Mouse (Mus musculus) MEL (cell line): ENCODE data around the gene Aqp11. TPM values are rescaled to one million over a fixed set of nuclear protein-coding genes. Genes with fewer than 3 reads are reported as not detected.

Experiments
- DNase-seq: peaks from one replicate; pipeline ENCODE4 v3.0.0; 2011; ENCODE audit warnings: low read depth, low spot score
- H3K27ac ChIP-seq: 2 replicates; pipeline ENCODE4 v1.5.1; 2012; ENCODE audit warnings: low read depth, mild to moderate bottlenecking, control low read depth, low read length, moderate library complexity; ENCODE audit not compliant: control insufficient read depth
- H3K27me3 ChIP-seq, 2 experiments: fragments of 150-350 bp in 1 of 2; sonication (generic) in 1 of 2; 2 replicates each; pipeline ENCODE4 v1.6.1; 2012; ENCODE audit warnings: low read length in 2 of 2, mild to moderate bottlenecking in 2 of 2, improper control_type of control experiment in 1 of 2, moderate library complexity in 1 of 2; ENCODE audit not compliant: insufficient read depth in 2 of 2, control insufficient read depth in 1 of 2
- H3K36me3 ChIP-seq, 2 experiments: 2 replicates each; pipeline ENCODE4 v1.6.1; 2012 to 2014; ENCODE audit warnings: low read length in 2 of 2, improper control_type of control experiment in 1 of 2, inconsistent platforms in 1 of 2, mild to moderate bottlenecking in 1 of 2; ENCODE audit not compliant: insufficient read depth in 2 of 2, control insufficient read depth in 1 of 2
- H3K4me1 ChIP-seq, 2 experiments: fragments of 150-350 bp in 1 of 2; sonication (generic) in 1 of 2; 2 replicates each; pipeline ENCODE4 v1.6.1; 2012; ENCODE audit warnings: low read length in 2 of 2, improper control_type of control experiment in 1 of 2, mild to moderate bottlenecking in 1 of 2; ENCODE audit not compliant: insufficient read depth in 2 of 2, control insufficient read depth in 1 of 2
- H3K4me3 ChIP-seq, 2 experiments: fragments of 150-350 bp in 1 of 2; sonication (generic) in 1 of 2; 2 replicates each; pipeline ENCODE4 v1.5.1; 2012; ENCODE audit warnings: low read depth in 2 of 2, low read length in 2 of 2, mild to moderate bottlenecking in 2 of 2, moderate library complexity in 2 of 2, control low read depth in 1 of 2, improper control_type of control experiment in 1 of 2; ENCODE audit not compliant: control insufficient read depth in 1 of 2, insufficient read depth in 1 of 2
- H3K79me2 ChIP-seq: 2 replicates; pipeline ENCODE4 v1.6.1; 2012; ENCODE audit warnings: mild to moderate bottlenecking, low read length, moderate library complexity; ENCODE audit not compliant: control insufficient read depth, poor library complexity, insufficient read depth
- H3K9ac ChIP-seq: 2 replicates; pipeline ENCODE4 v1.6.1; 2012; ENCODE audit warnings: low read depth, mild to moderate bottlenecking, control low read depth, low read length, moderate library complexity; ENCODE audit not compliant: control insufficient read depth, poor library complexity, severe bottlenecking
- H3K9me3 ChIP-seq: fragments of 150-350 bp; sonication (generic); replicated peaks from 2 replicates; pipeline ENCODE4 v1.6.1; 2012; ENCODE audit warnings: mild to moderate bottlenecking, low read length, improper control_type of control experiment, moderate library complexity; ENCODE audit not compliant: insufficient read depth
- BHLHE40 ChIP-seq: IDR thresholded peaks from 2 replicates; pipeline ENCODE4 v1.6.1; 2012; ENCODE audit warnings: low read depth, mild to moderate bottlenecking, inconsistent platforms, low read length, improper control_type of control experiment, borderline replicate concordance
- CHD1 ChIP-seq: IDR thresholded peaks from 2 replicates; pipeline ENCODE4 v1.6.1; 2012; ENCODE audit warnings: low read depth, mild to moderate bottlenecking, inconsistent platforms, low read length, improper control_type of control experiment
- CHD2 ChIP-seq: IDR thresholded peaks from 2 replicates; pipeline ENCODE4 v1.6.1; 2011; ENCODE audit warnings: low read length, improper control_type of control experiment
- CTCF ChIP-seq, 3 experiments: IDR thresholded peaks in 2 of 3; conservative IDR thresholded peaks in 1 of 3; 2 replicates each; pipeline ENCODE4 v1.5.1; 2011 to 2012; ENCODE audit warnings: low read length in 3 of 3, low read depth in 2 of 3, mild to moderate bottlenecking in 2 of 3, improper control_type of control experiment in 1 of 3, inconsistent platforms in 1 of 3, mixed read lengths in 1 of 3, moderate library complexity in 1 of 3; ENCODE audit not compliant: control insufficient read depth in 1 of 3, insufficient read depth in 1 of 3, poor library complexity in 1 of 3, severe bottlenecking in 1 of 3
- EP300 ChIP-seq, 2 experiments: IDR thresholded peaks; 2 replicates each; pipeline ENCODE4 v1.6.1; 2011; ENCODE audit warnings: improper control_type of control experiment in 2 of 2, low read length in 2 of 2, low read depth in 1 of 2, mild to moderate bottlenecking in 1 of 2
- ETS1 ChIP-seq: IDR thresholded peaks from 2 replicates; pipeline ENCODE4 v1.6.1; 2012; ENCODE audit warnings: low read depth, mild to moderate bottlenecking, inconsistent platforms, low read length, improper control_type of control experiment, moderate library complexity
- GATA1 ChIP-seq: IDR thresholded peaks from 2 replicates; pipeline ENCODE4 v1.6.1; 2011; ENCODE audit warnings: low read depth, low read length, improper control_type of control experiment
- HCFC1 ChIP-seq: IDR thresholded peaks from 2 replicates; pipeline ENCODE4 v1.6.1; 2012; ENCODE audit warnings: low read depth, mild to moderate bottlenecking, inconsistent platforms, low read length, improper control_type of control experiment, moderate library complexity
- JUND ChIP-seq: IDR thresholded peaks from 2 replicates; pipeline ENCODE4 v1.6.1; 2011; ENCODE audit warnings: low read depth, mild to moderate bottlenecking, improper control_type of control experiment, low read length
- MAX ChIP-seq: IDR thresholded peaks from 2 replicates; pipeline ENCODE4 v1.6.1; 2011; ENCODE audit warnings: low read length, improper control_type of control experiment
- MYC ChIP-seq: IDR thresholded peaks from 2 replicates; pipeline ENCODE4 v1.6.1; 2011; ENCODE audit warnings: low read depth, mild to moderate bottlenecking, low read length, improper control_type of control experiment, moderate library complexity
- NELFE ChIP-seq: IDR thresholded peaks from 2 replicates; pipeline ENCODE4 v1.6.1; 2011; ENCODE audit warnings: low read depth, low read length, improper control_type of control experiment
- POLR2AphosphoS2 ChIP-seq: IDR thresholded peaks from 2 replicates; pipeline ENCODE4 v1.6.1; 2011; ENCODE audit warnings: low read length, improper control_type of control experiment
- RAD21 ChIP-seq: IDR thresholded peaks from 2 replicates; pipeline ENCODE4 v1.6.1; 2011; ENCODE audit warnings: mild to moderate bottlenecking, low read depth, low read length, improper control_type of control experiment
- SIN3A ChIP-seq: IDR thresholded peaks from 2 replicates; pipeline ENCODE4 v1.6.1; 2012; ENCODE audit warnings: low read length, improper control_type of control experiment, inconsistent platforms
- SMC3 ChIP-seq: IDR thresholded peaks from 2 replicates; pipeline ENCODE4 v1.6.1; 2011; ENCODE audit warnings: low read depth, low read length, improper control_type of control experiment
- TAL1 ChIP-seq: IDR thresholded peaks from 2 replicates; pipeline ENCODE4 v1.6.1; 2012; ENCODE audit warnings: mild to moderate bottlenecking, inconsistent platforms, low read length, moderate library complexity, mixed read lengths
- TCF12 ChIP-seq: IDR thresholded peaks from 2 replicates; pipeline ENCODE4 v1.6.1; 2014; ENCODE audit warnings: low read depth, mild to moderate bottlenecking, inconsistent platforms, low read length, improper control_type of control experiment, moderate library complexity
- USF1 ChIP-seq: IDR thresholded peaks from 2 replicates; pipeline ENCODE4 v1.6.1; 2014; ENCODE audit warnings: low read depth, mild to moderate bottlenecking, inconsistent platforms, low read length, improper control_type of control experiment, moderate library complexity
- USF2 ChIP-seq, 2 experiments: IDR thresholded peaks; 2 replicates each; pipeline ENCODE4 v1.6.1; 2011 to 2012; ENCODE audit warnings: improper control_type of control experiment in 2 of 2, low read length in 2 of 2, borderline replicate concordance in 1 of 2, inconsistent platforms in 1 of 2, low read depth in 1 of 2, mild to moderate bottlenecking in 1 of 2; ENCODE audit not compliant: insufficient read depth in 1 of 2
- ZKSCAN1 ChIP-seq: IDR thresholded peaks from 2 replicates; pipeline ENCODE4 v1.6.1; 2012; ENCODE audit warnings: low read depth, mild to moderate bottlenecking, inconsistent platforms, low read length, improper control_type of control experiment, moderate library complexity
- ZMIZ1 ChIP-seq: IDR thresholded peaks from 2 replicates; pipeline ENCODE4 v1.6.1; 2012; ENCODE audit warnings: low read depth, mild to moderate bottlenecking, inconsistent platforms, low read length, improper control_type of control experiment, moderate library complexity
- ZNF384 ChIP-seq: IDR thresholded peaks from 2 replicates; pipeline ENCODE4 v1.6.1; 2012; ENCODE audit warnings: low read depth, mild to moderate bottlenecking, inconsistent platforms, low read length, improper control_type of control experiment
- polyA plus RNA-seq, 2 experiments: library from polyadenylated mRNA; stranded (reverse) in 1 of 2; unstranded in 1 of 2; fragments of >175 nt in 1 of 2; fragments of >200 nt in 1 of 2; gene quantifications; 2 replicates each; pipeline versions ENCODE4 v1.2.1 to v1.2.4; 2012; ENCODE audit warnings: low replicate concordance in 2 of 2, low read depth in 1 of 2; ENCODE audit not compliant: insufficient read length in 2 of 2, insufficient read depth in 1 of 2, missing spikeins in 1 of 2
- total RNA-seq: library from RNA; depleted of rRNA; stranded (reverse); fragments of 300-350 nt; gene quantifications from 2 replicates; pipeline ENCODE4 v1.2.3, GENCODE M21; 2012

Aqp11 gene
- total and polyA plus RNA-seq, 3 experiments = 0.89 to 3.9 TPM; not detected in 1

GRCm38 (mm10) chr7:97741756-97742291 lies 3.7 kb upstream of the Aqp11 start:
- H3K9ac ChIP-seq = no peak overlapping the region
- no peaks in the 10 kb centered on the region for H3K27me3 ChIP-seq
- H3K79me2 ChIP-seq = peaks cover 4% of the 10 kb centered on the region; the same call in 1 of the 2 replicates
- H3K4me3 ChIP-seq = no peak overlapping the region
- no peak overlapping the region for H3K27ac ChIP-seq
- TF ChIP-seq CTCF (IDR thresholded peaks at IDR 0.05 in 2 of 3, conservative IDR thresholded peaks at IDR 0.05 in 1 of 3; ENCODE audit: control insufficient read depth in 1 of 3, insufficient read depth in 1 of 3, low read depth in 2 of 3, low read length in 3 of 3, poor library complexity in 1 of 3, severe bottlenecking in 1 of 3) (peak in 1 of 3 experiments; percentile 33; a peak in 2 of 6 replicates), USF1 (no peak), MYC (0 out of 2 replicates have a peak, but pooled peaks have one; percentile 17), TCF12 (peak; percentile 67), GATA1 (peak; percentile 71), BHLHE40 (0 out of 2 replicates have a peak, but pooled peaks have one; percentile 7), TAL1 (peak; percentile 70), EP300 (IDR thresholded peaks at IDR 0.05; ENCODE audit: low read depth in 1 of 2, low read length in 2 of 2) (peak; percentile 52 to 67), HCFC1 (no peak), MAX (0 out of 2 replicates have a peak, but pooled peaks have one; percentile 8), JUND (no peak)
- no peaks in the 10 kb centered on the region for H3K9me3 ChIP-seq
- peaks cover 8 to 27% of the 10 kb centered on the region in 2 experiments for H3K4me1 ChIP-seq
- peaks cover 0 to 12% of the 10 kb centered on the region in 2 experiments; a peak in 2 of 4 replicates for H3K36me3 ChIP-seq
- peak; percentile 72 for DNase-seq

DNA sequence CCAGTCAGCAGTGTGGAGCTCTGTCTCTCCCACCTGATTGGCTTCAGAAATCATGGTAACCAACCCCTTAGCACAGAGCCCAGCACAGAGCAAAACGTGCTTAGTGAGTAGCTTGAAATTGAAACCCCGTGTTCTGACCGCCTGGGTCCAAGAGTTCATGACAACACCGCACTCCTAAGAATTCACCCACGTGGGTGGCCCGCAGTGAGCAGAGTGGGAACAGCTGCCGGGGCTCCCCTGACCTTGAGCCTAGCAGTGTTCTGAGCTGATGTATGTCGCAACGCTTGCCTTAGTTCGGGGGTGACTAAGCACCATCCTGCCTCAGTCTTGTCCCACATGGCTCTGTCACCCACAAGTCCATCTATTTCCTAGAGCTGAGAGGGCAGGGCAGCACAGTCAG lies 2.9 kb upstream of the Aqp11 start:
- Histone ChIP-seq H3K27me3 (no peaks in the 10 kb centered on the region), H3K79me2 (peaks cover 4% of the 10 kb centered on the region; the same call in 1 of the 2 replicates)
- no peak for TF ChIP-seq NELFE
- no peak for TF ChIP-seq SMC3
- no peak for TF ChIP-seq ZMIZ1
- TF ChIP-seq ZNF384 = no peak
- no peak for TF ChIP-seq SIN3A
- TF ChIP-seq BHLHE40 = no peak
- TF ChIP-seq RAD21 = no peak
- TF ChIP-seq ZKSCAN1 = no peak
- TF ChIP-seq CHD1 = no peak
- no peak for TF ChIP-seq ETS1
- no peak for TF ChIP-seq USF2 (IDR thresholded peaks at IDR 0.05; ENCODE audit: borderline replicate concordance in 1 of 2, insufficient read depth in 1 of 2, low read depth in 1 of 2, low read length in 2 of 2)
- no peak for TF ChIP-seq POLR2AphosphoS2
- TF ChIP-seq CHD2 = no peak
- TF ChIP-seq, all 39 proteins: peak for 0
- no peak for DNase-seq
- no peak overlapping the region for H3K9ac ChIP-seq
- no peak overlapping the region for H3K27ac ChIP-seq
- H3K36me3 ChIP-seq = peaks cover 0 to 12% of the 10 kb centered on the region in 2 experiments; a peak in 2 of 4 replicates
- H3K9me3 ChIP-seq = no peaks in the 10 kb centered on the region
- H3K4me1 ChIP-seq = peaks cover 6 to 27% of the 10 kb centered on the region in 2 experiments
- no peak overlapping the region for H3K4me3 ChIP-seq
